Mouse (Mus musculus) cerebellum, adult 18-20 months (tissue): ENCODE results near the gene Kctd21.
A peak's percentile ranks its signal among the peaks of the same experiment; 100 is the strongest.

Source experiments
- DNase-seq, 2 experiments: peaks; one replicate each; pipeline ENCODE4 v3.0.0; 2021

The Kctd21 gene

DNA sequence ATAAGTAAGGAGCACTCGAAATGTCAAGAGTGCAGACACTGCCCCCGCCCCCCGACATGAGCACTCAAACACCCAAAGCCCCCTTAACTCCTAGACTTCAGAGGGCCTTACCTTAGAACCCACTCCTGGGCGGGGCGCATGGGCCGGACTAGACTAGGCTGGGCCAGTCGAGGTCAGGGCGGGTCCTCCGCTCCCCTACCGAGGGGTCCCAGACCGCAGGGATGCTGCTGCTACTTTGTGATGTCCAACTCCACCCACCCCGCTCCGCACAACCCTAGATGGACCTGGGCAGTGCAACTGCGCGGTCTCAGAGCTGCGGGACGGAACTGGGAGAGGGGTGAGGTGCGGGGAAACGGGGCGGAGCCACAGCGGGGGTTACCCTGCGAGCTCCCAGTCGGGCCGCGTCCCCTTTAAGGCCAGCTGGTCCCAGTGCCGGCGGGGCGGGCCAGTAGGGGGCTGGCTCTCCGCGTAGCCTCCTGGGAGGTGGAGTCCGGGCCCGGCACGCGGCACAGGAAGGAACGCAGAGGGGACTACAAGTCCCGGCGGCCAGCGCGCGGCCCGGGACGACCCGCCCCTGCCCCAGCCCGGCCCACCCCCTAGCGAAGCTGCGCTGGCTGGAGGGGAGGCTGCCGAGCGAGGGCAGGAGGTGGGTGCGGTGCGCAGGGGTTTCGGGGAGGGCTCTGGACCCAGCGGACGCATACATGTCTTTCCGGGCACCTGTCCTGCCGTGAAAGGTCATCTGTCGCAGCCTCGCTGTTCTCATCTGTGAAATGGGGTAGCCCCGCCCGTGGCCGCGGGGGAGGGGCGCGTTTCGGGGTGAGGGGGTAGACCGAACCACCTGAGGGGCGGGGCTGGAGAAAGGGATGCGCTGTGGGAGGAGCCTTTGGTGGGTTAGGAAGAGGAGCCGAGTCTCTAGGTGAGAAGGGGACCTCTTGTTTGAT is at the start of gene Kctd21, which contains the start of gene Usp35:
TSS of gene Kctd21 (plus strand) at position 602 of the 941 bp plus-strand sequence.
TSS of gene Usp35 (minus strand) at position 295 of the 941 bp plus-strand sequence.
- peak; percentile 96 to 98 for DNase-seq

DNA sequence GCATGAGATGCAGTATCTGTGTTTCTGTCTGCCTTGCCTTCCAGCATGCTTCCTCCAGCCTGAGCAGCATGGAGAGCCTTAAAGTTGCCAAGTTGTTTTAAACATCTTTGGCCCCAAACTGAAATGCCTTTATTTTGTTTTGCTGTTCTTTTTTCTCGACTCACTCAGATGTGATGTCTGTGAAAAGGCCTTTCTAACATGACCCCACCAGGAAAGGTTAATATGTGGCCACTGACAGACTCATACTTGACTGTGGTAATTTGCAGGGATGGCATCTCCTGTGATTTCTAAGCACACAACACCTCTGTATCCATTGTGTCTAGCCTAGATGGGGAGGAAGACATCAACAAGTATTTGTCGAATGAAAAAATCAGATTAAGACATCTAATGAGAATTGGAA is 35.1 kb upstream of the Kctd21 start:
- no peak for DNase-seq

GRCm38 (mm10) chr7:97297466-97297865 is 34.7 kb upstream of the Kctd21 start:
- peak; percentile 60 to 67 for DNase-seq

- no peak for DNase-seq
Observed at GRCm38 (mm10) chr7:97298279-97298678, 33.8 kb upstream of the Kctd21 start.

DNA sequence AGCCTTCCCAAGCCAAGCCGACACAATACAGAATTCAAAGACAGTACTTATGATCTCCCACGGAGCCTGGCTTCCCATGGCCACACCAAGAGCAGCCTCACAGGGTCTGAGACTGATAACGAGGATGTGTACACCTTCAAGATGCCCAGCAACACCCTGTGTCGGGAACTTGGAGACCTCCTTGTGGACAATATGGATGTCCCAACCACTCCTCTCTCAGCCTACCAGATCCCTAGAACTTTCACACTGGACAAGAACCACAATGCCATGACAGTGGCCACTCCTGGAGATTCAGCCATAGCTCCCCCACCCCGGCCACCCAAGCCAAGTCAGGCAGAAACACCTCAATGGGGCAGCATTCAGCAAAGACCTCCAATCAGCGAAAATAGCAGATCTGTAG is 33.2 kb upstream of the Kctd21 start:
- DNase-seq, result no peak

GRCm38 (mm10) chr7:97300914-97301313 is 31.2 kb upstream of the Kctd21 start:
- DNase-seq, result no peak

GRCm38 (mm10) chr7:97301321-97301720 is 30.8 kb upstream of the Kctd21 start:
- DNase-seq, result no peak

GRCm38 (mm10) chr7:97302261-97302660 is 29.9 kb upstream of the Kctd21 start:
- DNase-seq, result no peak

DNA sequence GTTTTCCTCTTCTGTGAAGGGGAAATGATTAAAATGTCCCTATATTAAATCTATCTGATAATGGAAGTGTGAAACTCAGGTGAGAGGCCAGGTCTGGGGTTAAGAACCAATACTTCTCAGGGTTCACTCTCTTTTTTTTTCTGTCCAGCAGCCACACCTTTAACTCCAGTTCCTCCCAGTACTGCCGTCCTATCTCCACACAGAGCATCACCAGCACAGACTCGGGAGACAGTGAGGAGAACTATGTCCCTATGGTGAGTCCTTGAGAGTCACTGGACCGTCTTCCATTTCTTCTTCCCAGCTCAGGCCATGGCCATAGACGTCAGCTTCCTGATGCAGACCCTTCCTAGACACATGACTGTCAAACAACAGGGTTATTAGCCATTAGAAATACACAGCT is 29.3 kb upstream of the Kctd21 start:
- no peak for DNase-seq

GRCm38 (mm10) chr7:97303614-97304013 is 28.5 kb upstream of the Kctd21 start:
- DNase-seq, result no peak

DNA sequence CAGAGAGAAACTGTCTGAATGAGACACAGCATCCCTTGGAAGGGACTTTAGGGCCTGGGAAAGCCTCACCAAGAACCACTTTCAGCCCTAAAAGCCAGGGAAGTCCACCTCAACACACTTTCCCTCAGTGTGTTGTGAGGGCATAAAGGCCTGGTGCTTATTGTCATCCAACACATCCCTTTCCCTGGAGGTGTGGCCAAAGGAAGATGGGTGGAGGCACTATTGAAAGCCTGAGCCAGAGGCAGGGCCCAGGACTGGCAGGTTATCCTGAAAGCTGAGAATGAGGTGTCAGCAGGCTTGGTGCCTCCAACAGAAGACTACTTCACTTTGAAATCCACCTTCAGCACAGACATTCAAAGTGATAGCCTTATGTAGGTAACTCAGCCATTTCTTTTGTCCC is 27.7 kb upstream of the Kctd21 start:
- DNase-seq, result no peak

DNA sequence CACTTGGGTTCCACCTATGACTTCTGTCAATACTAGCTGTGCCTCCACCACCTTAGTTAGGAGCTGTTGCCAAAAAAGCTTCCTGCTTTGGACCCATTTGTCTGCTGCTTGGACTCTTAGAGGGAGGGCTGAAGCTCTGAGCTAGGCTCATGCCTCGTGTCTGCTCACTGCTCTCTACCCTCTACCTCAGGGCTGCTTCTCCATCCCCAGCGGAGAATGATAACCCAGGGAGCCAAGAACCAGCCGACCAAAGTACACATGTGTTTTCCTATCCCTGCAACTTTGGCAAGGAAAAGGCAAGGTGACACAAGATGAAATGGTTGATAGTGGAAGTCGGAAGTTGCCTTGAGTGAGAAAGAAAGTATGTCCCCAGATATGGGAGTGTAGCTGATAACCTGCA is 26.9 kb upstream of the Kctd21 start:
- no peak for DNase-seq

DNA sequence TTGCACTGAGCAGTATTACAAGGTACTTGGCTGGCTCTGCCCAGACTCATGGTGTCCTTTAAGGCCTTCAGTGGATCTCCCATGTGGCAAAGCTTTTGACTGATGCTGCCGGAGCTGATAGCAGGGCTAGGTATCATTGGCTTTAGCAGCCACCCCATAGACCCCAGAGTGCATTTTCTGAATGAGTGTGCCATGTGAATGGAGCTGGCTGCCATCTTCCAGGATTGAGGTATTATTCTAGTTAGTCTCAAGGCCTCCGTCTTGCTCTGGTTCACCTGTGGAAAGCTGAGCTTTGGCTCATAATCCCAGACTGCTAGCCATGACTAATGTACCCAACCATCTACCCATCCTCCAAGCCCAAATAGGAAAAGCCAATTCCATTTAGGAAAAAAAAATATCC is 25.3 kb upstream of the Kctd21 start:
- no peak for DNase-seq

- DNase-seq, result no peak
Observed at GRCm38 (mm10) chr7:97307546-97307945, 24.6 kb upstream of the Kctd21 start.

DNA sequence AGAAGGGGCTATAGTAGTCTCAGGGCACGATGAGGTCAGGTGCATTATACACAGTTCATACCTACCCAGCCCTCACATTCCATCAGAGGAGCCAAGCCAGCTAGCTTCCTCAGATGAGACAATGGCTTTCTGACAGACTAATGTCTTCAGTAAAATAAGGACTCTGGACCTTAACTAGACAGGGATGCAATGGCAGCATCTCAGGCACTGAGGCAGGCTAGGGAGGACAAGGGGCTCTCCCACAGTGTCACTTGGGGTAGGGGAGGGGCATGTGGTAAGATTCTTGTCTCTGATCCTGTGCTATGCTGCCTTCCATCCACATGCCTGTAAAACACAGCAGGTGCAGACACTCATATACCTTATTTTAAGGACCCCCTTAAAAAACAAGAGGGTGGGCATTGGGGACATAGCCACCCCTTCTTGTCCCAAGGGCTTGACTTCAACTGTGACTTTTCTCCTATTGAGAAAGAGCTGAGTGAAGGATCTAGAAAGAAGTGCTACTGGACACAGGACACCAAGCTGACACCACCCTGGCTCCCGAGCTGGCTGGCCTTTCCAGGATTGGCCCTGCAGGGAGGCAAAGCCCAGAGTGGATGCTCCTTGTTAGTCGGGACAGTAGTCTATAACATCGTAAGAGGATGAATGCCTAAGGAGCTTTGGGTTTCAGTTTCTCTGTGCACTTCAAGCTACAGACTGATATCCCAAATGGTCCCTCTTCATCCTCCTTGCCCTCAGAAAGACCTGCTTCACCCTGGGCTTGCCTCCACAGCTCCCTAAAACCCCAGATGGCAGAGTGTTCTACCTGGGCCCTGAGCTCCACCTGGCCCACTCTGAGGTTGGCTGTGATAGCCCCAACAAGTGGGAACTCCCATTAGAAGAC is 22.4 kb upstream of the Kctd21 start:
- no peak for DNase-seq

- DNase-seq, result no peak
Observed at GRCm38 (mm10) chr7:97310341-97310635, 21.8 kb upstream of the Kctd21 start.

DNA sequence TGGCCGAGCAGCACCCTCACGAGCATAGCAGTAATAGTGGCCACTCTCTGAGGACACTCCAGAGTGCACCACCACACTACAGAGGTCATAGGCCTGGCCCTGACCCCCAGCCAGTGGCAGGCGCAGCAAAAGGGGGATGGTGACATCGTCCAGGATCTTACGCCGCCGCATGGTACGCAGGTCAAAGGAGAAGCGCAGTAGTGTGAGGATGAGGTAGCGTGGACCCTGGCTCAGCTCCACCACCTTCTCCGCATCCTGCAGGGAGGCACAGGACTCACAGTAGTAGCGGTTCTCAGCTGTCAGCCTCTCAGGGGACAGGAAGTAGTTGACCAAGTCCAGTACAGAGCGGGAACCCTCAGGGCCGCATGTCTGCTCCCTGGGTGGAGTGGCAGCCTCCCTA is 20.5 kb upstream of the Kctd21 start:
- no peak for DNase-seq

DNA sequence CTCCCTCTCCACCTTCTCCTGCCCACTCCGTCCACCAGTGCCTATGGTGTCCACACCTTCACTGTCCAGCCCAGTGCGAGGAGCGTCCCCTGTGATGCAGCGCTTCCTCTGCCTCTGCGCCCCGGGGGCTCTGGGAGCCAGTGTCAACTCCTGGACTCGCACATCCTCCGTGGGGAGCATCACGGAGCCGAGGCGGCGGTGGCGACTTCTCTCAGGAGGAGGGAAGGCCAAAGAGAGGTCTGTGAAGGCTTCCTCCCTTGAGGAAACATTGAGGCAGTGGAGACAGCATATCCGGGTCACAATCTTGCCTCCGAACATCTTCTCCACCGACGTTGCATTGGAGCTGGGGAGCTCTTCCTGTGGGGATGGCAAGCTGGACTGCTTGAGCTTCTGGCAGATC is 19.9 kb upstream of the Kctd21 start:
- DNase-seq, result no peak

DNA sequence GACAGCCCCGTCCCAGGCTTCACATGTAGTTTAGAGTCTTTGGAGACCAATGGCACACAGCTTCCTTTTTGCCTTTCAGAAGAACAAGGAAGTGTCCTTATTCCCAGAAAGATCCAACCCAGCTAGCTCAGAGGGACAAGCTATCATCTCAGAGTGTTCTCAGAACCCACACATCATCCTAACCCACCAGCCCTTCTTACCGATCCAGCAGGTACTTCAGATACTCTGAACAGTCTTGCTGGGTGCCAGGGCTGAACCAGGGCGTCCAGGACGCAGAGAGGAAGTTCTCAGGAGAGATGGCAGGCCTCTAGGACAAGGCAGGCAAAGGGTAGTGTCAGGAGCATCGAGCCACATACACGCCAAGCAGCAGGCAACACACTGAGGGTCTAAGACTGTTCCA is 19.3 kb upstream of the Kctd21 start:
- DNase-seq, result no peak

GRCm38 (mm10) chr7:97313364-97313995 is 18.6 kb upstream of the Kctd21 start:
- DNase-seq, result no peak

DNA sequence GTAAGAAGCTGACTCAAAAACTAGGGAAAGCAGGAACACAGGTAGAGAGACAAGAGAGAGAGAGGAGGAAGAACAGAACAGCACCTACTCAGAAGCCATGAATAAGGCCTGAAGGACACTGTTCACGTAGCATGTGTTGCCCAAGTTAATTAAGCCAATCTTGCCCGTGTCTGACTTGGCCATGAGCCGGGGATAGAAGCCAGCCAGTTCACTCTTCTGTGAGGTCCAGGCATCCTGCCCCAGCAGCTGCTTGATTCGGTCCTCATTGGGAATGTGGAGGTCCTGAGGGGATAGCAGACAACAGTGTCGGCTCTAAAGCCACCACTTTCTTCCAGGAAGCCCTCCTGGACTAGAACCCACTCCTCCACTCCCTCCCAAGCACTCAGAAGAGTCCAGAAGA is 17.5 kb upstream of the Kctd21 start:
- DNase-seq, result peak; percentile 25 to 38

GRCm38 (mm10) chr7:97315656-97316055 is 16.5 kb upstream of the Kctd21 start:
- no peak for DNase-seq

DNA sequence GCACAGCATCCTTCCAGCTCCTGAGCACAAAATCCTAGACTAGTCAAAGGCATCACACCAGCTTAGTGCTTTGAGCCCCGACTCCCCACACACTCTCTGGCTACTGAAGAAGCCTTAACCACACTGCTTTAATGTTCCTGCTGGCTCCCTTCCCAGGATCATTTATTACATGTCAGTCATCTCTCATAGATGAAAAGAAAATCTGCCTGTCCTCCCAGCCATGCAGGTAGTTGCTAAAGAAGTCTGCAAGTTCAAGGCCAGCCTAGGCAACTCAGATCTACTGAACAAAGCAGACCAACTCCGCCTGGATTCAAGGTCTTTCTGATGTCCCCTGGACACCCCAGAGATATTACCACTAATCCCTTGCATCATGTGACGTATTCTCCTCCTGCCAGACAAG is 14.4 kb upstream of the Kctd21 start:
- DNase-seq, result no peak
